Mouse (Mus musculus): ENCODE data around the gene Pheta1.

Gene Pheta1

DNA sequence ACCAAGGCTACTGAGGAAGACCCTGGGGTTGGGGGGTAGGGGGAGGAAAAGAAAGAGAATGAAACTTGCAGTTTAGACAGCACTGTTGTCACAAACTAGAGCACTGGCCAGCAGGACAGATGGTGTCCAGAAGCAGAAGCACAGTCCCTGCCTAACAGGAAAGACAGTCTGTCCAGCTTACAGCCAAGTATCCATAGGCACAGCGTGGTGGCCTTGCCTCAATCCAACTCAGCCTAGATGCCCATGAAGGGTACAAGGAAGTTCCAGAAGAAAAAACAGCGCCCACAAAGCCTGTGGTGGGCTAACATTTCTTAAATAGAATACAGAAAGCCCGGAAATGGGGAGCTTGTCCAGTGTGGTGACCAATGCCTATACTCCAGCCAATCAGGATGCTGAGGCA lies 23.2 kb upstream of the Pheta1 start:
- no peak for DNase-seq (ENCODE audit: low spot score)

DNA sequence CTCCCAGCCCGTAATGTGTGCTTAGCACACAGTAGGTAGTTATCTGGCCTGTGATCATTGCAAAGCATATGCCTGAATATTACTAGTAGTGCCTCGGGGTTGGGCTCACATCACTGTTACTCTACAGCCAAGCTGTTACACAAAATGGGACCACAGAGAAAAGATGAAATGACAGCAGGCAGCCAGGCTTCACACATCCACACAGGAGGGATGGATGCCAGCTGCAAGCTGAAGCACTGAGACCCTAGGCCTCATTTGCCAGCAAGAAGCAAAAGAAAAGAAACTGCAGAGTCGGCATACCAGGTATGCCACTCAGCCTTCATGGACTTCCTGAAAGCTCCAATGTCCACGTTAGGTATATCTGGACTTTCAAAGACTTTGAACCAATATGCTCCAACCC lies 20.9 kb upstream of the Pheta1 start:
- DNase-seq (ENCODE audit: low spot score), result no peak

DNA sequence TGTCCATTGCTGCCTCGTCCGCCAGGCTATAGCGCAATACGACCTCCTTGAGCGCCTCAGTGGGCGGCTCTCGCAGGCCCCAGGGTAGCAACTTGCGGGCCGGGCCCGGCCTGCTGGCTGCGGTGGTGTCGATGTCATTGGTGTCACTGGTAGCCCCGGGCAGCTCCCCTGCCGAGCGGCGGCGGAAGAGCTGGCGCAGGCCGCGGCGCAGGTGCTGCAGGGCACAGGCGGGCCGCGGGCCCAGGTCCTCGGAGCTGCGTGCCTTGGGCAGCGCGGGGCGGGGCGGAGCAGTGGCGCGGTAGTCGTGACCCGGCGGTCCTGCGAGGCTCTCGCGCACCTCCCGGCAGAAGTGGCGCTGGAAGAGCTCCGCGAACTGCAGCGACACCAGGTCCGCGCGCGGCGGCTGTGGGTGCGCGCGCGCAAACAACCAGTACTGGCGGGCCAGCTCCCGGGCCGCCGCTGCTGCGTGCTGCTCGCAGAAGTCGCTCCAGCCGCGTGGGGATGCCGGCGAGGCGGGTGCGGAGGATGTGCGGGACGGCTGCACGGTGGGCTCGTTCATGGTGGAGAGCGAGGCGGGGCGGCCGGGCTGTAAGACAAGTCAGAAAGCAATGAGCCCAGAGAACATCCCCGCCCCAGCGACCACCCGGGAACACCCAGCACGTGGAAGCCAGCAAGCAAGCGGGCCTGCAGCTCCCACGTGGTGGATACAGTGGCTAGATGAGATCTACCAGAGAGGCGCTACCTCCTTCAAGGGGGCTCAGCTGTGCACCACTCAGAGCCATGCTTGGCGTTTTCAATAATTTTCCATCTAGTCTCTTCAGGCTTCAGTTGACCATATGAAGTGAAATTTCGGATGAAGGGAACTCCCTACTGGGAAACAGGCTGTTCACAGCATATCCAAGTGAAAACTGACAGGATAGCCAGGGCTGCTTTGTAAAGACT lies 20.0 kb upstream of the Pheta1 start:
- DNase-seq (ENCODE audit: low spot score), result no peak

DNA sequence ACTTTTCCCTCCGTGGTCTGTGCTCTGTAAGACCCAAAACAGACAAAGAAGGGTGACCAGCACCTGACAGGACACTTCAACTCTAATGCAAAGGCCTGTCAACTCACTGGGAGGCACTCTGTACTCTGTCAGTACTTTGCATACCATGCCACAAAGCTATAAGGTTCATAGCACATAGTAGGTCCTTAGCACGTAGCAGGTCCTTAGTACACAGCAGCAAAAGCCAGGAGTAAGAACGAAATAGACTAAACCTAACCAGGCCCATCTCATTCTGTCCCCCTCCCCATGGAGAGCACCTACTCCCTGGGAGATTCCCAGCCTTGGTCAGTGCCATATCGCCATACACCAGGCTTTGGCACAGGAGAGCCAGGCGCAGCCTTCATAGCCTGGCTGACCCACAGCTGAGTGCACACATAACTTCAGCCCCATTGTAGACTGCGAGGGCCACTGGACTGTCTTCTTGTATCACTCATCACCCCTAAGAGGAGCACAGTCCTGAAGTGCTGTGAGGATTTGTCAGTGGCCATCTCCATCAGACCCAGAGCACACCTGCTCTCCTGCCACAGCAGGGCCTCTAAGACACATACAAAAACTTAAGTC lies 17.7 kb upstream of the Pheta1 start:
- DNase-seq (ENCODE audit: low spot score), result no peak

DNA sequence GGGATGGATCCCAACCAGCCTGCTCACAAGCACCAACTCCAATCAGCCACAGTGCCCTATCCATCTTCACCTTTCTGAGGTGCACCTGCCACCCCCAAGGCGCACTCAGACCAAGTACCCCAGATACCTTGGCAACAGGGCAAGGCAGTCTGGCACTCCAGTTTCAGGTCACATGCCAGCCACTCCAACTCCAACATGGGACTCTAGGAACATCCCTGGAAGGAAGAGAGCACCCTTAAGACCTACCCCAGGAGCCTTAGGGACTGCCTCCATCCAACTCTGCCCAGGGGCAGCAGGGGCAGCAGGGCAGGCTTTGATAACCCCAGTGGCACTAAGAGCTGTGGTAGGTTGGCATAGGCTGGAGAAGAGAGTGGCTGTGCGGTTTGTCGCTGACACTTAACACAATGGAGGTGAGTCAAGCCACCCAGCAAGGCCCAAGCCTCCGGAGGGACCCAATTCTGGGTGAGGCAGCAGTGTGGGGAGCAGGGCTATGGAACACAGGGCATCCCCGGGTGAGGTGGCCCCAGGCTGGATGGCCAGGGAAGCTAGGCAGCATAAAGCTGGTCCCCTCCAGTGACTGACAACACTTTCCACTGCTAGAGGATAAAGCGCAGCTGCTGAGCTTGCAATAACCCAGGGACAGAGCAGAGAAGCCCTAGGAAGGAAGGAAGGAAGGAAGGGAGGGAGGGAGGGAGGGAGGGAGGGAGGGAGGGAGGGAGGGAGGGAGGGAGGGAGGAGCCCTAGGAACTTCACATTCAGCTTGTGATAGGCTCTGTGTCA lies 16.2 kb upstream of the Pheta1 start:
- no peak for DNase-seq (ENCODE audit: low spot score)

DNA sequence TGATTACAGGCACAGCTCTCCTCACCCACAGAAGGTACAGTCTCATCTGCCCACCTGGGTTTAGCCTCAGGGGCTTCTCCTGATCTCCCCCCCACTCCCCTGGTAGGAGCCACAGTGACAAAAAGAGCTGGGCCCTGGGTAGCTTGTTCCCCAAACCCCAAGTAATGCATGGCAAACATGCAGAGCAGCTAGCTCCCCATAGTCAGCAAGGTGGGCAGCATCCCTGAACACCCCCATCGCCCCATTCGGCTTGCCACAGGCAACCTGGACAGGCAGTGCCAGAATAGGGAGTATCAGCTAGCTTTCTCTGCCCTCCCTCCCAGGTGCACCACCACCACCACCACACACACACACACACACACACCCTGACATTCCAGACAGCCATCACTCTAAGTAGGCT lies 15.6 kb upstream of the Pheta1 start:
- no peak for DNase-seq (ENCODE audit: low spot score)

DNA sequence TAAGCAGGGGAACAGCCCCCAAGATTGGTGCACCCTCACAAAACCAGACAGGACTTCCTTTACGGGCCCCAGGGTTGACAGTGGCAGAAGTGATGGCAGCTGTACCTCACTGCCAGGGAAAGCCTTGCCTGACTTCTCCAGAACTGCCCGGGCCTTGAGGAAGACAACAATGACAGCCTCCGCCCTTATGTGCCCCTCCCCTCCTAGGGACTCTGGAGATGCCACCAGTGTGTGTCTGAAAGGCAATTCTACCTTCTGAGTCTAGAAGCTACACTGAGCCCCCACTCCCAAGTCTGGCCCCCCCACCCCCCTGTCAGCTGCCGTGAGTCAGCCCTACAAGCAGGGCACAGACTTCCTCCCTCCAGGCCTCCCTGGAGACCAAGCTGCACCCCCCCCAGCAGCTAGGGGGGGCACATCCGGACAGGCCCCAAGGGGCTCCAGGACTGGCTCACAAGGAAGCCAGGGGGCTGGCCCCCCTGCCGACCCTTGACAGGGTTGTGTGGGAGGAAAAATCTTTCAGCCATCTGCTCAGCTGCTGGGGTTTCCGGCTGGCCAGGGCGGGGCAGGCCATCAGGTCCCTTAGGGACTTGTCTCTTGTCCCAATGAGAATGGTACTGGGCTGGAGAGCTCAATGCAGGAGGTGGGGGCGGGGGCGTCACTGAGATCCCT lies 15.1 kb upstream of the Pheta1 start:
- DNase-seq (ENCODE audit: low spot score), result peak; percentile 69

DNA sequence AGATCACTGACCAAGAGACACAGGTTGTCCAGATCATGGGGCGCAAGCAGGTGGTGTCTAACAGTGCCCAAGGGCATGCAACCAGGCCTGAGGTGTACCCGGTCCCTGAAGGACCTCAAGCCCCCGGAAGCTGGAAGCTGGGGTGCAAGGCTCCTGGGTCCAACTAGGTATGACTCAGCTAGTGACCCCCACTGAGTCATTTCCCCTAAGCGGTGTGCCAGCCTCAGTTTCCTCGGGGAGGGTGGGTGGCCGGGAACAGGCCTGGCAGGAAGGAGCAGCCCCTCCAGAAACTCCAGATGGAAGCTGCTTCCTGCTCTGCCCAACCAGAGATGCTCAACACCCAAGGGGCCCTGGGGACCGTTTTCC lies 14.6 kb upstream of the Pheta1 start:
- DNase-seq (ENCODE audit: low spot score), result peak; percentile 42

DNA sequence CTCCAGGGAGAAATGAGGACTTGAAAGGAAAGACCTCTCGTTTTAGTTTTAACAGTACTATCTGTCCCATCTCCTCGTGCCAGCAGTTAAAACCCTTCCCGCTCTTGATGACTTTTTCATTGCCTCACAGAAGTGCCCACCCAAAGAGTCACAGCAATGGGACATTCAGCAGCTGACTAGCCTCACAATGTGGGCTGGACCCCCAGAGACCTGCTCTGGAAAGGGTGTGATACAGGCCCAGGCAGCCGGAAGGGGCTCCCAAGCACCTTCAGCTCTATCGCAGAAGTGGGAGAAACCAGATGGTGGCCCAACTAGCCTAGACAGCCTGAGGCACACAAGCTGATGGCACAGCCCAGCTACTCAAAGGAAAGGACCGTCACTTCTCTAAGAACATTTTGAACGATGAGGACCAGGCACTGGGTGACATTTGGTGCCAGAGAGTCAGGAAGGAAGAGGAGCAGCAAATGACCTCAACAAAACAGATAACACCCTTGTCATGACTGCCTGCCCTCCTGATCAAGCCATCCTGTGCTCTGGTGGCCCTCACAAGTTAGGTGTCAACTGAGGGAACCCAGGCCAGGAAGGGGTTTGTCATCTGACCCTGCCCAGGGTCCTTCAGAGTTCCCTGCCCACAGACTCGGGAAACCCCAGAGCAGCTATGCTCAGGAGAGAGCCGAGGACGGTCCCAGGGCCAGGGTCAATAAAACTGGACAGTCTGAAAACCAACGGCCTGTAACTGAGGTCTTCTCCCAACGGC lies 13.6 kb upstream of the Pheta1 start:
- DNase-seq (ENCODE audit: low spot score), result peak; percentile 40

DNA sequence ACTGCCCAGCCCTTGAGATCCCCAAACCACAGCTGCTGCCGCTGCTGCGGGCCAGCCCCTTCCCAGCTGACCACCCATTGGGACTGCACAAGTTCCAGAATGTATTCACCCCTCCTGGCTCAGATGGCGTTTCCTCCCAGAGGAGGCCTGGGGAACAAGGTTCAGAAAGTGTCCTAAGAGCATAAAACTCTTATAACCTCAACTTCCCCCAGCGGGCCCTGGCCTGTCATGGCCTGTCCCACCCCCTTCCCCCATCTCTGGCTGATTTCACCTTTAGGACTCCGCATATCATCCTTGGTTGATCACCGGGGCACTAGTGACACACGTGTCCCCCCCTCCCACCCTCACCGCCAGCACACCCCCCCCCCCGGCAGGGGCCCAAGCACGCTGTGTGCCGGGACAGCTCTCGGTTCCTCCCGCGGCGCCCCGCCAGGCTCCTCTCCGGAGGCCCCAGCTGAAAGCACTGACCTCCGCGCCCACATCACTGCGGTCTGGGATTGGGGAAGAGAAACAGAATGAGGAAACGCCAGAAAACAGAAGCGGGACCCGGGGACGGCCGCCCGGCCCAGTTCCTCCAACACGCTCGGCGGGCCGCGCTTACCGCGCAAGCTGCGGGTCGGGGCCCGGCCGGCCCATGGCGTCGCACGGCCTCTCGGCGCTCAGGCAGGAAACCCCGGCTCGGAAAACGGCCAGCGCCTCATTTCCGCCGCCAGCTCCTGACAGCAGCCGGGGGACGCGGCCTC lies 12.7 kb upstream of the Pheta1 start:
- no peak for DNase-seq (ENCODE audit: low spot score)

DNA sequence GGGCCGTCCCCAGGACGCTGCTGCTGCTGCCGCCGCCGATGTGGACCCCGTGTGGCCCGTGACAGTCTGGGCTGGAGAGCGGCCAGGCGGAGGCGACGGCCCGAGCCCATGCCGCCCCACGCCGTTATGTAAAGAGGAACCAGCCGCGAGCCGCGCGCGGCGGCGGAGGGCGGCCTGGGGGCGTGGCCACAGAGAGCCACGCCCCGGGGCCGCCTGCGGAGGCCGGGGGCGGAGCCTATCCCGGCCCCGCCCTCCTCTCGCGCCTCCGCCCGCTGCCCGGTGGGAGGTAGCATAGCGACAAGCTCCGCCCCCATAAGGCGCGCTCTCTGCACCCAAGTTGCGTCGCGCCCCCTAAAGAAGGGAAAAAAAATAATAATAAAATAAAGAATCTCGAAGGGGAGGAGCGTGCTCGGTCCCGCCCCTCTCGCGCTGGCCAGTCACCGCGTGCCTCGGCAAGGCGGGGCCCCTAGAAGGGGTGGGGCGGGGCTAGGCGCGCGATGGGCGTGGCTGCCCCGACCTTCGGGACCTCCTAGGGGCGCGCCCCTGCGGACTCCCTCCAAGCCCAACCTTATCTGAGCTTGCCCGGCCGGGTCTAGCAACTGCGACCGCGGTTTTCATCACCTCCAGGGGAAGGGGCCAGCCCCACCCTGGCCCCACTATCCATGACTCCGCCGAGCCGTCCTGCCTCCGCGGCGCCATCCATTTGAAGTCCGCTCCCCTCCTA lies 11.9 kb upstream of the Pheta1 start:
- DNase-seq (ENCODE audit: low spot score), result peak; percentile 96

DNA sequence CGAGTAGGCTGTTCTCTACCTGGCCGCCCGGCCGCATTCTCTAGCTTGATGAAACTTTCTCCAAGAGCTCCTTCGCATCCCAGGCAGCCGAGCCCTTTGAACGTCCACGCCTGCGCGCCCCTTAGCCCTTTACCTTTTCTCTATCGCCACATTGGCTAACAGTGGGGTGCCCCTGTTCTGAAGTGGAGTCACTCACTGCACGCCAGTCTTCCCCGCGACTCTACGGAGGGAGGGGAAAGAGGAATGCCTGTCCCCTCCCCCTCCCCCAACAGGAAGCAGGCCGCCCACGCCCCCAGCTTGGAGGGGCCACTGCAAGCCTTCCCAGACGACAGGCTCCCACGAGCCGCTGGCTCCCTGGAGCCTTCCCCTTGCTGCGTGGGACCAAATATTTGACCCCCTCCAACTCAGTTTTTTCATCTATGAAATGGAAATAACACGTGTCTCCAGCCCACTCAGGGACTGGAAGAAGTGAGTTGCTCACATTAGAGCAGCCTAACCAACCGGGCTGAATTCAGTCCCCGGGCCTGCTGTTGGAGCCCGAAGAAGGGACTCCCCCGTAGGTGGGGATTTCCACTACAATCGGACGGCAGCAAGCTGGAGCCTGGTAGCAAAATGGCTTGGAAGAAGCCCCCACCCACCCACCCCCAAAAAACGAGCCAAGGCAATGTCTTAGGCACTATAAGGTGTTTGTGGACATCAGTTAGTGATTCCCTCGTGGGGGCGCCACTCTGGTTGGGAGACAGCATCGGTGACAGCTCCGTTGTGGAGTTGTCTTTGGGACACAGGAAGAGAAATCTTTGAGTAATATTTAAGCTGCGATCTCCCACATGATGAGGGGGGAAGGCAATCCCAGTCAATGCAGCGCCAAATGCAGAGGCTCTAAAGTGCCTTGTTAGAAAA lies 11.1 kb upstream of the Pheta1 start, which contains the start of gene Sh2b3:
Sh2b3 (minus strand) TSS at position 206 of the 900 bp plus-strand sequence.
- DNase-seq (ENCODE audit: low spot score), result peak; percentile 42

DNA sequence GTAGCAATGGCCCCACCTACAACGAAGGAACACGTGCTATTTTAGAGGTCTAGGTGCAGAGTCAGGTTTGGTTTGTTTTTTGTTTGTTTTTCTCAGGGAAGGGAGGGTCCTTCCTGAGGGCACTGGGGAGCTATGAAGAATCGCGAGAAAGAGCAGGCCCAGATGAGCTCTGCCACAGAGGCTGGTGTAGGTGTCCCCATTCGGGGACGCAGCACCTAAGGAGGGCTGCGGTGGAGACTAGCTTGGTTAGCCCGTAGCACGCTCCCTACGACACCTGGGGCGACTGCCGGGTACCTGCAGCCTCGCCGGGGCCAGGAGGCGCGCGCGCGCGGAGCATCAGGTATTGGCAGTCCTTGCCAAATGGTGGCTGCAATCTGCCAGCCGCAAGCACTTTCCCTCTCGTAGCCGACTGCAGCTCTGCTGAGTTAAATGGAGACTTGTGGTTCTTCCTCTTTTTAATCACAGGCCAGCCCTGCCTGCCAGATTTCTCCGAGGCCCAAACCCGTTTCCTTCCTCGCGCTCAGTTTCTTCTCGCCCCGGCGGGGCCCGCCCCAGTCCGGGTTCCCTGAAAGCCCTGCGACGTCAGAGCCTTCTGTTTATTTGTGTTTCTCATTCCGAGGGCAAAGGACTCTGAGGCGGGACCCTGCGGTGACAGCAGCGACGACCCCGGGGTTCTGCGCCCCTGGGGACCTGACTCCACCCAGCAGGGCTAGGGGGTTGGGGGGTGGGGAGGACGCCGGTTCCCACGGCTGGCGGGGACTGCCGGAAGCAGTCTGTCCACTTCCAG lies 10.2 kb upstream of the Pheta1 start:
- peak; percentile 65 for DNase-seq (ENCODE audit: low spot score)

DNA sequence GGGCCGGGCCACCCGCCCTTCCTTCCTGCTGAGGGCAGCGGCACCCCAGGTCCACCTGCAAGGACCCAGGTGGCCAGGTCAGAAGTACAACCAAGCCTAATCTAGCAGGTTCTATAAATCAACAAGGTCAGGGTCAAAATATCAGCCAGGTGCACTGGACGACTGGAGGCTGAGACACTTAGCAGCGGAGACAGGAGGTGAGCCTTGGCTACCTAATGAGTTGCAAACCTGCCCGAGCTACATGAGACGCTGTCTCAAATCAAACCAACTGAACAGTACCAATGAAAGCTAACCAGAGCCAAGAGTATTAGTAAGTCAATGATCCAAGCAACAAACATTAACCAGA lies 9.7 kb upstream of the Pheta1 start:
- DNase-seq (ENCODE audit: low spot score), result no peak

DNA sequence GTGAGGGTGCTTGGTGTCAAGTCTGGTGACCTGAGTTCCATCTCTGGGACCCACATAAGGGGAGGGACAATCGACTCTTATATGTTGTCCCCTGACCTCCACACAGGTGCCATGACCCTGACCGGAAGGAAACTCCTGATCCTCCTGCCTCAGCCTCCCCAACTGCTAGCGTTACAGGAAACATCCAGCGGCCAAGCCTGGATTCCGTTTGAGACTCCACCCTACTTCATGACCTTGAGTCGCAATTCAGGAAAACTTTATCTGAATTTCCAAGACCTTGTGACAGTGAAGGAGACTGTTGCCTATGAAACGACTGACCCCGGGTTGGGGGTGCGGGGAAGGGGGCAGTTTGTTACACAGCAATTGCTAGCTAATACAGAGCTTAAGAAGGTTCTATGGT lies 7.3 kb upstream of the Pheta1 start:
- no peak for DNase-seq (ENCODE audit: low spot score)

DNA sequence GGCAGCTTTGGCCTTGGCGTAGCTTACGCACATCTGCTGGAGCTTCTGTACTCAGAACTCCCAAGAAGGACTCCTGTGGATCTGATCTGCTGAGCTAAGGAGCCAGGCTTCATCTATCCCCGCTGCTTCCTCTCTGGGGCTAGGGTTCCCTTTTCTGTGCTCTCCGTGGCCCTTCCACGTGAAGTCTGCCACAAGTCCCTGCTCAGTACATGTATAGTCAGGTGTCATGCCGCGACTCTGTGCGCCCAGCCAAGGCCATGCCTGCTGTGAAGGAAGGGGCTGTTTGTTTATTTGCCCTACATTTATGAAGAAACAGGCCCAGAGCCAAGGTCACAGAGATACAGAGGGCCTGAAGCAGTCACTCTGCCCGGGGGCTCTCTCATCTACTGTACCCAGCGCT lies 6.8 kb upstream of the Pheta1 start:
- DNase-seq (ENCODE audit: low spot score), result peak; percentile 28

DNA sequence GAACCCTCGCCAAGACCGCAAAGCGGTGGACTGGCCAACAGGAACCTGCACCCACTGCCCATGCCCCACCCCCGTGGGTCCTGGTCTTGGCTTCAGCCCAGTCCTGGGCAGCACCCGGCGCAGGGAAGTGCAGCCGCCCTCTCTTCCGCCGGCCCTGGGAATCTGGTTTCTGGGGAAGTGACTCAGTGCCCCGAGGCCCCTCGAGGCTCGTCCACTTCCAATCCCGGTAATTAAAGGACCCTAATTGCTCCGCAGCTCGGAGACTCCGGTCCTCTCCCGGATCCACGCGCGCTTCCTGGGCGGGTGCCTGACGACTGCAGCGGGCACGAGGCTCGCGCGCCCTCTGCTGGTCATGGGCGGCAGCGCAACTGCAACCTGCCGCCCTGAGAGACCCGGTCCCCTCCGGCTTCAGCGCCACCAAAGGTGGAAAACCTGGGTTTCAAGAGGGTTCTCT lies 6.1 kb upstream of the Pheta1 start:
- peak; percentile 86 for DNase-seq (ENCODE audit: low spot score)
